Mouse (Mus musculus) liver, postnatal 0 days (tissue): ENCODE results near the gene Pde4d. TPM values are rescaled to one million over a fixed set of nuclear protein-coding genes. Genes with fewer than 3 reads are reported as not detected.
"Not testable (repeated sequence)": the region's sequence is repeated elsewhere in the genome, so short reads cannot be mapped to it uniquely, and the experiment has no call there.

Source experiments
- ATAC-seq: fragments of 200-750 bp; cut with Nextera tagmentation; 2 replicates; pipeline ENCODE4 v1.8.0; 2017; ENCODE audit warnings: mild to moderate bottlenecking, moderate library complexity
- DNase-seq: peaks from one replicate; pipeline ENCODE4 v3.0.0-alpha.2; 2016
- H3K27ac ChIP-seq: fragments of 300-500 bp; sonication (generic); 2 replicates; pipeline ENCODE4 v1.5.1; 2014; ENCODE audit warnings: antibody characterized with exemption, moderate library complexity, mild to moderate bottlenecking, low read depth
- H3K27me3 ChIP-seq: fragments of 300-500 bp; sonication (generic); 2 replicates; pipeline ENCODE4 v1.6.1; 2014; ENCODE audit warnings: low read length, control low read depth, mixed read lengths; ENCODE audit not compliant: insufficient read depth
- H3K36me3 ChIP-seq: fragments of 300-500 bp; sonication (generic); replicated peaks from 2 replicates; pipeline ENCODE4 v1.6.1; 2014; ENCODE audit warnings: mild to moderate bottlenecking, control low read depth, low read length, moderate library complexity, mixed read lengths; ENCODE audit not compliant: insufficient read depth
- H3K4me1 ChIP-seq: fragments of 300-500 bp; sonication (generic); 2 replicates; pipeline ENCODE4 v1.6.1; 2014; ENCODE audit warnings: antibody characterized with exemption, mild to moderate bottlenecking, control low read depth; ENCODE audit not compliant: insufficient read depth
- H3K4me2 ChIP-seq: fragments of 300-500 bp; sonication (generic); 2 replicates; pipeline ENCODE4 v1.6.1; 2014; ENCODE audit warnings: low read depth, mild to moderate bottlenecking, low read length, moderate library complexity, mixed read lengths
- H3K4me3 ChIP-seq: fragments of 300-500 bp; sonication (generic); 2 replicates; pipeline ENCODE4 v1.5.1; 2014; ENCODE audit warnings: low read depth, low read length
- H3K9ac ChIP-seq: fragments of 300-500 bp; sonication (generic); replicated peaks from 2 replicates; pipeline ENCODE4 v1.6.1; 2014; ENCODE audit warnings: mild to moderate bottlenecking, moderate library complexity
- H3K9me3 ChIP-seq: fragments of 300-500 bp; sonication (generic); 2 replicates; pipeline ENCODE4 v1.6.1; 2016; ENCODE audit warnings: mild to moderate bottlenecking, control low read depth, low read length, mixed read lengths
- CTCF ChIP-seq: sonication (generic); IDR thresholded peaks from 2 replicates; pipeline ENCODE4 v1.5.1; 2016; ENCODE audit warnings: antibody characterized with exemption, low read depth
- EP300 ChIP-seq: IDR thresholded peaks from 2 replicates; pipeline ENCODE4 v1.6.1; 2016; ENCODE audit warnings: antibody characterized with exemption, low read depth, mild to moderate bottlenecking
- whole genome bisulfite sequencing: fragments of 180-500 bp; shearing (Covaris S2); extraction: QIAGEN DNeasy Blood & Tissue Kit; methylation state at CpG from one replicate; pipeline ENCODE4 v1.1.7; 2014; ENCODE audit not compliant: insufficient replicate concordance; 5-methylcytosine and 5-hydroxymethylcytosine counted together
- polyA plus RNA-seq: library from polyadenylated mRNA; unstranded; fragments of >200 nt; fragmentation: Nextera tagmentation; extraction: Ambion mirVana; gene quantifications from 2 replicates; pipeline ENCODE4 v1.2.1, GENCODE M21; 2015

Pde4d gene
- polyA plus RNA-seq, 1 experiment from 2014 or later: 6.1 TPM

GRCm38 (mm10) chr13:109891194-109891909 lies 1441.6 kb downstream of the Pde4d start:
- DNase-seq (no peak), ATAC-seq (0 out of 2 replicates have a peak, but pooled peaks have one; percentile 41)
- WGBS: 64% methylated on average over 6 of the region's 6 CpGs
- Histone ChIP-seq H3K9ac (no peak overlapping the region), H3K4me3 (no peak overlapping the region), H3K9me3 (no peaks in the 10 kb centered on the region), H3K4me1 (no peaks in the 10 kb centered on the region), H3K27me3 (no peaks in the 10 kb centered on the region), H3K4me2 (no peak overlapping the region), H3K36me3 (no peaks in the 10 kb centered on the region), H3K27ac (no peak overlapping the region)
- no peak for TF ChIP-seq CTCF
- TF ChIP-seq EP300: no peak

- no peaks in the 10 kb centered on the region for H3K36me3 ChIP-seq
- no peak overlapping the region for H3K4me2 ChIP-seq
- H3K9ac ChIP-seq: no peak overlapping the region
- H3K4me3 ChIP-seq: no peak overlapping the region
- ATAC-seq (no peak), DNase-seq (no peak)
- TF ChIP-seq EP300 (no peak), CTCF (no peak)
- H3K4me1 ChIP-seq: no peaks in the 10 kb centered on the region
- no peak overlapping the region for H3K27ac ChIP-seq
- WGBS: 79% methylated on average over 4 of the region's 4 CpGs
- H3K9me3 ChIP-seq: no peaks in the 10 kb centered on the region
- H3K27me3 ChIP-seq: no peaks in the 10 kb centered on the region
Observed at GRCm38 (mm10) chr13:109891910-109892265, 1442.1 kb downstream of the Pde4d start.

GRCm38 (mm10) chr13:109899442-109900428 lies 1450.0 kb downstream of the Pde4d start:
- peaks cover 20% of the 10 kb centered on the region for H3K4me1 ChIP-seq
- TF ChIP-seq CTCF: peak; percentile 17; the same call in 1 of the 2 replicates
- no peak for TF ChIP-seq EP300
- 0 out of 2 replicates have a peak, but pooled peaks cover 2% of the 10 kb centered on the region for H3K27me3 ChIP-seq
- H3K4me2 ChIP-seq: no peak overlapping the region; the same call in 1 of the 2 replicates
- 69% methylated on average over 14 of the region's 14 CpGs for WGBS
- peak; percentile 67 for ATAC-seq
- H3K27ac ChIP-seq: peak overlapping the region; percentile 86
- no peaks in the 10 kb centered on the region for H3K36me3 ChIP-seq
- no peak overlapping the region for H3K4me3 ChIP-seq
- no peak overlapping the region for H3K9ac ChIP-seq
- peak; percentile 29 for DNase-seq
- H3K9me3 ChIP-seq: no peaks in the 10 kb centered on the region

GRCm38 (mm10) chr13:109901811-109902210 lies 1452.1 kb downstream of the Pde4d start:
- Histone ChIP-seq H3K27ac (peak overlapping the region; percentile 85; the same call in 1 of the 2 replicates), H3K9ac (peak overlapping the region; percentile 83; the same call in 1 of the 2 replicates), H3K4me1 (peaks cover 20% of the 10 kb centered on the region), H3K27me3 (0 out of 2 replicates have a peak, but pooled peaks cover 2% of the 10 kb centered on the region), H3K4me2 (peak overlapping the region; percentile 89), H3K4me3 (peak overlapping the region; percentile 76; the same call in 1 of the 2 replicates), H3K36me3 (no peaks in the 10 kb centered on the region), H3K9me3 (no peaks in the 10 kb centered on the region)
- WGBS: 64% methylated on average over 5 of the region's 5 CpGs
- ATAC-seq (no peak), DNase-seq (no peak)
- no peak for TF ChIP-seq EP300
- no peak for TF ChIP-seq CTCF

- Histone ChIP-seq H3K4me2 (peak overlapping the region; percentile 89), H3K9ac (peak overlapping the region; percentile 83), H3K27ac (peak overlapping the region; percentile 85), H3K4me3 (peak overlapping the region; percentile 76), H3K4me1 (peaks cover 20% of the 10 kb centered on the region)
- DNase-seq (peak; percentile 65), ATAC-seq (peak; percentile 45)
- not testable (repeated sequence) for H3K36me3 ChIP-seq, H3K27me3 ChIP-seq, H3K9me3 ChIP-seq
- 2% methylated on average over 28 of the region's 28 CpGs for WGBS
Observed at GRCm38 (mm10) chr13:109902460-109902854, 1452.7 kb downstream of the Pde4d start.
